Mouse (Mus musculus): Measurements from ENCODE around the gene Stra6l. TPM values are rescaled to one million over a fixed set of nuclear protein-coding genes. Genes with fewer than 3 reads are reported as not detected.

Gene Stra6l
- total RNA-seq, 2 experiments from 2014 or later = not detected

GRCm38 (mm10) chr4:45911256-45911655 is 62.8 kb downstream of the Stra6l start:
- no peak for DNase-seq (ENCODE audit: low spot score in 2 of 2)

GRCm38 (mm10) chr4:45911876-45912275 is 63.4 kb downstream of the Stra6l start:
- no peak for DNase-seq (ENCODE audit: low spot score in 2 of 2)

GRCm38 (mm10) chr4:45917091-45917490 is 68.6 kb downstream of the Stra6l start:
- no peak for DNase-seq (ENCODE audit: low spot score in 2 of 2)

- DNase-seq (ENCODE audit: low spot score in 2 of 2) = no peak
These were observed 73.4 kb downstream of the Stra6l start for GRCm38 (mm10) chr4:45921663-45922435.

- no peak for DNase-seq (ENCODE audit: low spot score in 2 of 2)
These were observed 75.5 kb downstream of the Stra6l start for GRCm38 (mm10) chr4:45924011-45924410.

GRCm38 (mm10) chr4:45928561-45928960 is 80.1 kb downstream of the Stra6l start:
- no peak for DNase-seq (ENCODE audit: low spot score in 2 of 2)

Other genes starting within 250 kb of the Stra6l start
- 10 to 100 TPM; 21.1 to 22.6 TPM for gene Aldh1b1, start 49.6 kb upstream of the Stra6l start, total RNA-seq (2021)
- gene Igfbpl1, start 21.7 kb upstream of the Stra6l start, total RNA-seq (2021) = 10 to 100 TPM; 58.1 to 60.4 TPM
- under 1 TPM; 0.50 to 0.62 TPM for gene Ccdc180, start 41.6 kb downstream of the Stra6l start, total RNA-seq (2021)
- 10 to 100 TPM; 25.2 to 32.7 TPM for gene Tdrd7, start 116.7 kb downstream of the Stra6l start, total RNA-seq (2021)
- 1 to 10 TPM; 7.7 to 8.3 TPM for gene Tmod1, start 190.3 kb downstream of the Stra6l start, total RNA-seq (2021)